Mouse (Mus musculus): ENCODE measurements around the gene Slc12a3. TPM values are rescaled to one million over a fixed set of nuclear protein-coding genes. Genes with fewer than 3 reads are reported as not detected.

Gene Slc12a3
- total RNA-seq, 2 experiments from 2014 or later, result 0.11 TPM; not detected in 1

DNA sequence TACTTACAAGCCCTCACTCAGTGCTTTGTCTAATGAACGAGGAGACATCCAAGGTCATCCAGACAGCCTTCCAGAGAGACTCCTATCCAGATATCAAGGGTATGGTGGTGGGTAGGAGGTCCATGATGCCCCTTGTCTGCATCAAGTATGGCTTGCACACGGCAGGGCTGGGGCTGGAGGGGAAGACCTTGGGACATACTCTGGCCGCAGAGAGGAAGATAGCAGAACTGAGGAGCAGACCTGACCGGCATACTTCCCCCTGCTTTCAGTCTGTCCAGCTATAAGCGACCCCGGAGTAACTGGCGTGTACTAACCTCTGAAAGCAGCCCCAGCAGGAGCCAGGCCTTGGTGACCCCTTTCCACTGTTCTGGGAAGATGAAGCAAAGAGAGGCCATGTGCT lies 80.5 kb downstream of the Slc12a3 start:
- DNase-seq, result no peak

DNA sequence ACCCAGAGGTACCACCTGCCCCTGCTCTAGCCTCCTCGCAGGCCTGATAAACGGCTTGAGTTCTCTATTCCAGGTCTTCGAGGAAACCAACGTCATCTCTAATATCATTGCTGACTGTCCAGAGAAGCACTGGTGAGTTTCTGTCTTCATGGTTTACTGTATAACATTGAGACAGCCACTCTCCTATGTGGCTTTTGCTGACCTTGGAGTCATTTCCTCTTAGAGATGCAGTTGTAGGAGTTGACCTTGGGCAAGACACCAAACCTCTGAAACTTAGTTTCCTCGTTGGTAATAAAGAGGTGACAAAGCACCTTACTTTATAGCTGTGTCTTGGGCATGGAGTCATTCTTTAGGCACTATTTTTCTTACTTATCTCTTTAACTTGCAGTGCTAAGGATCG lies 83.5 kb downstream of the Slc12a3 start:
- no peak for DNase-seq

DNA sequence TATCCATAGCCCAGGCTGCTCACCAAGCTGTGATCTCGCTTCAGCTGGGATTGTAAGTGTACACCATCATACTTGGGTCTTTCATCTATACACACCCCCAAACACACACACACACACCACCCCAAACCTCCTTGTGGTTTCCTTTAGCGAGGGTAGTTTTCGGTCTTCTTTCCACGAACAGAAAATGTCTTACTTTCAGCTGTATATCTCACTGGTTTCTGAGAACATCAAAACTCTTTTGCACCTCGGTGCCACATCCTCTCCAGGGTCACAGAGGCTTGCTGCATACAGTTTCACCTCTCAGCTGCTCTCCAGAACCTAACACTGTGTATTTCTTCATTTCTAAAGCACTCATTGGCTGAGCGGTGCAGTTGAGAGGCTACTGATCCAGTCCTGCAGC lies 84.5 kb downstream of the Slc12a3 start:
- no peak for DNase-seq

DNA sequence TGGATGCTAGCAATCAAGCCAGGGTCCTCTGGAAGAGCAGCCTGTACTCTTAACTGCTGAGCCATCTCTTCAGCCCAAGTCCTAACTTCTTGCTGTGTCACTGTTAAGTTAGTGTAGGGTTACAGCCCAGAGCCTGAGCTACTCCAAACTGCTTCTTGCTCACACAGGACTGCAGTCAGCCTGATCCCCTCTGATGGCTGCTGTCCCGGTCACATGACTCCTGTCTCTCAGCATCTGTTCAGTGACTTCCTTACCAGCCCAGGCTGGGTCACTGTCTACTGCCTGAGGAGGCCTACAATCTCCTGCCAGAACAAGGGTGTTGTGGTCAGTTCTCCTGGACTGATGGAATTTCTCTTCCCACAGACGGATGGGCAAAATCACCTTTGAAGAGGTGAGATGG lies 86.2 kb downstream of the Slc12a3 start:
- no peak for DNase-seq

Small RNA genes lying within 50 kb of the gene (microRNA-seq; reads per million reads assigned to microRNA genes)
- 72.4 to 97.1 reads per million in 2 experiments for gene Mir138-2

Other genes starting within 250 kb of the Slc12a3 start
- 1 to 10 TPM; 6.7 to 7.1 TPM for gene Bbs2, start 230.3 kb upstream of the Slc12a3 start, total RNA-seq (2021)
- not detected for gene Mt4, start 192.0 kb upstream of the Slc12a3 start, total RNA-seq (2021)
- gene Mt3, start 176.6 kb upstream of the Slc12a3 start, total RNA-seq (2021), result 10 to 100 TPM; 26.7 to 28.1 TPM
- gene Mt2, start 156.5 kb upstream of the Slc12a3 start, total RNA-seq (2021), result 10 to 100 TPM; 35.5 to 37.4 TPM
- 100 to 1,000 TPM; 168 to 174 TPM for gene Mt1, start 150.1 kb upstream of the Slc12a3 start, total RNA-seq (2021)
- 10 to 100 TPM; 45.1 to 52.7 TPM for gene Nup93, start 114.6 kb upstream of the Slc12a3 start, total RNA-seq (2021)
- gene Herpud1, start 57.2 kb downstream of the Slc12a3 start, total RNA-seq (2021), result 10 to 100 TPM; 56.6 to 66.4 TPM
- gene Nlrc5, start 105.2 kb downstream of the Slc12a3 start, total RNA-seq (2021), result under 1 TPM; 0.72 to 0.76 TPM
- gene Cpne2, start 203.8 kb downstream of the Slc12a3 start, total RNA-seq (2021), result 1 to 10 TPM; 7.0 to 9.6 TPM

Measured in heart, postnatal 4 days (tissue).